Mouse (Mus musculus): ENCODE results near the gene Agap3. TPM values are rescaled to one million over a fixed set of nuclear protein-coding genes. Genes with fewer than 3 reads are reported as not detected.

Agap3 gene
- polyA plus RNA-seq, 1 experiment from 2014 or later = 24.6 TPM

GRCm38 (mm10) chr5:24443927-24444326 is 8.1 kb upstream of the Agap3 start:
- Histone ChIP-seq H3K9ac (ENCODE audit: low read depth, low read length) (peak overlapping the region; percentile 97), H3K4me1 (ENCODE audit: control insufficient read depth, insufficient read depth, low read length) (peaks cover 22% of the 10 kb centered on the region), H3K27ac (ENCODE audit: low read depth, low read length) (peak overlapping the region; percentile 94; the same call in 1 of the 2 replicates), H3K27me3 (ENCODE audit: control insufficient read depth, insufficient read depth, low read length) (no peaks in the 10 kb centered on the region), H3K9me3 (replicated peaks; ENCODE audit: control insufficient read depth, low read length) (no peaks in the 10 kb centered on the region), H3K4me3 (ENCODE audit: low read depth, low read length) (peak overlapping the region; percentile 89), H3K36me3 (ENCODE audit: control insufficient read depth, insufficient read depth, low read length) (peaks cover 25% of the 10 kb centered on the region), H3K4me2 (peak overlapping the region; percentile 85)
- 79% methylated on average over 12 of the region's 12 CpGs for WGBS (ENCODE audit: insufficient replicate concordance)
- no peak for ATAC-seq (replicated peaks; ENCODE audit: insufficient number of reproducible peaks, low FRiP score, low TSS enrichment)

DNA sequence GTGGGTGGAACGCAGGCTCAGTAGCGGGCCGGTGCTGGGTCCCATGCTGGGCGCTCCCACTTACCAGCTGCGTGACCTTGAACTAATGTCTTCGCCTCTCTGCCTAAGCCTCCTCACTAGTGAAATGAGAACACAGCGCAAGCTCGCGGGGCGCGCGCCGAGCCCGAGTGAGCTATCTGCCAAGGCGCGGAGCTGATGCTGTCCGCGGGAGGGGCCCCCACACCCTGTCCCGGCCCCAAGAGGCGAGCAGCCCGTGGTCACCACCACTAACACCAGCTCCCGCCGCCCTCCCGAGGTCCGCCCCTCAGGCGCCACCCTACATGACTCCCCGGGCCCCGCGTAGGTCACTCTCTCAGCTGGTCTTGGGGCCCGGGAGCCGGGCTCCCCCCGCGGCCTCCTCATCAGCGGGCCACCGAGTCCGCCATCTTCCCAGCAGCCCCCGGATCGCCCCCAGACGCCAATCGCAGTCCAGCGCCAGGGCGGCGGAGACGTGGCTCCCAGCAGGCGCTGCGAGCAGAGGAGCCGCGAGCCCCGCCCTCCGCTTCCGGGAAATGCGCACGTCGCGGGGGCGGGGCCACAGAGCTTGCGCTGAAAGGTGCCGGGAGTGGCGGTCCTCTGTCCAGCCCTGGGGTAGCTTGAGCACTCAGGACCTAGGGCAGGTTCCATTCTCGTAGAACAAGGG is 7.1 kb upstream of the Agap3 start, which contains the start of gene Fastk:
Gene Fastk (minus strand): TSS at position 542 of the 682 bp plus-strand sequence.
- H3K9me3 ChIP-seq (replicated peaks; ENCODE audit: control insufficient read depth, low read length) = no peaks in the 10 kb centered on the region
- peak; percentile 83 for ATAC-seq (replicated peaks; ENCODE audit: insufficient number of reproducible peaks, low FRiP score, low TSS enrichment)

DNA sequence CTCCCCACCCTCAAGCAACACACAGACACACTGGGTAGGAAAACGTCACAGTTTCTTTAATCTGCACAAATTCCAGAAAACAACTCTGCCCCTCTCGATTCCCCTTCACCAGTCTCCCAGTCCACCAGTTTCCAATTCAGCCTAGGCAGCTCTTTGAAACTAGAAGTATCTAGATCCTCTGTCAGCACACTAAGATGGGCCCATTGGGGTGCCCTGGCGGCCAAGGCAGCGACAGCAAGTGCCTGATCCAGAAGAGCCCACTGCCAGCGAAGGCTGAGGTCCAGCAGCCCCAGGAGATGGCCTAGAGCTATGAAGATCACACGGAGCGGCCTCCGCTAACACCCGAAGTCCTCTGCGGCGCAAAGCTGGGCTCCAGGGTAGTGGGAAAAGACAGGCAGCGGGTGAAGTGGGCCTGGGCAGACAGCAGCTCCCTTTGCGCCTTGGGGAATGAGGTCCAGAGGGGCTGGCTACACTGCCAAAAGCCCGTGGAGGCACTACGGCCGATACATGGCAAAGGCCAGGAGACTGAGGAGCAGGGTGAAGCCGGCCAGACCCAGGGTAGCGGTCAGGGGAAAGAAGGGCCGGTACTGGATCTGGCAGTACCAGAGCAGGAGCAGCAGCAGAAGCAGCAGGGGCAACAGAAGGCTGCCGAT is 6.4 kb upstream of the Agap3 start:
- Histone ChIP-seq H3K4me2 (peak overlapping the region; percentile 85), H3K27ac (ENCODE audit: low read depth, low read length) (peak overlapping the region; percentile 94), H3K36me3 (ENCODE audit: control insufficient read depth, insufficient read depth, low read length) (peaks cover 13% of the 10 kb centered on the region), H3K9me3 (replicated peaks; ENCODE audit: control insufficient read depth, low read length) (no peaks in the 10 kb centered on the region), H3K9ac (ENCODE audit: low read depth, low read length) (peak overlapping the region; percentile 97), H3K4me3 (ENCODE audit: low read depth, low read length) (peak overlapping the region; percentile 89), H3K27me3 (ENCODE audit: control insufficient read depth, insufficient read depth, low read length) (no peaks in the 10 kb centered on the region), H3K4me1 (ENCODE audit: control insufficient read depth, insufficient read depth, low read length) (peaks cover 22% of the 10 kb centered on the region)
- 54% methylated on average over 20 of the region's 20 CpGs for WGBS (ENCODE audit: insufficient replicate concordance)
- no peak for ATAC-seq (replicated peaks; ENCODE audit: insufficient number of reproducible peaks, low FRiP score, low TSS enrichment)

More for the DNA sequence above, 7.1 kb upstream of the Agap3 start, which contains the start of gene Fastk:
- peaks cover 22% of the 10 kb centered on the region for H3K4me1 ChIP-seq (ENCODE audit: control insufficient read depth, insufficient read depth, low read length)
- H3K27ac ChIP-seq (ENCODE audit: low read depth, low read length) = peak within 1 kb of the TSS; percentile 94
- peak within 1 kb of the TSS; percentile 85 for H3K4me2 ChIP-seq
- peak within 1 kb of the TSS; percentile 97 for H3K9ac ChIP-seq (ENCODE audit: low read depth, low read length)
- under 1% methylated on average over 60 of the region's 60 CpGs for WGBS (ENCODE audit: insufficient replicate concordance)
- H3K36me3 ChIP-seq (ENCODE audit: control insufficient read depth, insufficient read depth, low read length) = peaks cover 17% of the 10 kb centered on the region
- H3K27me3 ChIP-seq (ENCODE audit: control insufficient read depth, insufficient read depth, low read length) = no peaks in the 10 kb centered on the region
- peak within 1 kb of the TSS; percentile 89 for H3K4me3 ChIP-seq (ENCODE audit: low read depth, low read length)

DNA sequence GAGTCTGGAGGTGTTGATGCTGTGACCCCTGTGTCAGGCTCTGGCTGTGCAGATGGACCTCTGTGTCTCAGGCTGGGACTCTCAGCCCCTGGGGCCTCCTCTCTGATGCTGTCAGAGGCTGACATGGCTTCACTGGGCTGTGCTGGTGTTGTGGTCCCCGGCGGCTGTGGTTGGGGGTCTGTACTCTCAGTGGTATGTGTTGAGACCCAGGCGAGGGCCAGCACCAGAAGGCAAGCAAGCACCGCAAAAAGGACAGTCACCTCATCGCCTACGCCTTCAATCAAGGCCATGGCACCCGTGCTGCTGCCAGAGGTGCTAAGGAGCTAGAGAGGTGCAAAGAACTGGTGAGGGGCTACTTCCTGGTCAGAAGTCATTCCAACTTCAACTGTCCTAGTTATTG is 5.3 kb upstream of the Agap3 start:
- H3K27ac ChIP-seq (ENCODE audit: low read depth, low read length) = no peak overlapping the region
- peak overlapping the region; percentile 83; the same call in 1 of the 2 replicates for H3K4me2 ChIP-seq
- H3K9me3 ChIP-seq (replicated peaks; ENCODE audit: control insufficient read depth, low read length) = no peaks in the 10 kb centered on the region
- no peak for ATAC-seq (replicated peaks; ENCODE audit: insufficient number of reproducible peaks, low FRiP score, low TSS enrichment)
- peaks cover 6% of the 10 kb centered on the region for H3K36me3 ChIP-seq (ENCODE audit: control insufficient read depth, insufficient read depth, low read length)
- H3K27me3 ChIP-seq (ENCODE audit: control insufficient read depth, insufficient read depth, low read length) = no peaks in the 10 kb centered on the region
- WGBS (ENCODE audit: insufficient replicate concordance) = 89% methylated on average over 7 of the region's 7 CpGs
- H3K9ac ChIP-seq (ENCODE audit: low read depth, low read length) = no peak overlapping the region
- H3K4me3 ChIP-seq (ENCODE audit: low read depth, low read length) = no peak overlapping the region
- peaks cover 27% of the 10 kb centered on the region for H3K4me1 ChIP-seq (ENCODE audit: control insufficient read depth, insufficient read depth, low read length)

GRCm38 (mm10) chr5:24447624-24448298 is 4.2 kb upstream of the Agap3 start, which contains the start of gene Tmub1:
Gene Tmub1, minus strand, starts transcription at chr5:24447854.
- 3% methylated on average over 34 of the region's 34 CpGs for WGBS (ENCODE audit: insufficient replicate concordance)

DNA sequence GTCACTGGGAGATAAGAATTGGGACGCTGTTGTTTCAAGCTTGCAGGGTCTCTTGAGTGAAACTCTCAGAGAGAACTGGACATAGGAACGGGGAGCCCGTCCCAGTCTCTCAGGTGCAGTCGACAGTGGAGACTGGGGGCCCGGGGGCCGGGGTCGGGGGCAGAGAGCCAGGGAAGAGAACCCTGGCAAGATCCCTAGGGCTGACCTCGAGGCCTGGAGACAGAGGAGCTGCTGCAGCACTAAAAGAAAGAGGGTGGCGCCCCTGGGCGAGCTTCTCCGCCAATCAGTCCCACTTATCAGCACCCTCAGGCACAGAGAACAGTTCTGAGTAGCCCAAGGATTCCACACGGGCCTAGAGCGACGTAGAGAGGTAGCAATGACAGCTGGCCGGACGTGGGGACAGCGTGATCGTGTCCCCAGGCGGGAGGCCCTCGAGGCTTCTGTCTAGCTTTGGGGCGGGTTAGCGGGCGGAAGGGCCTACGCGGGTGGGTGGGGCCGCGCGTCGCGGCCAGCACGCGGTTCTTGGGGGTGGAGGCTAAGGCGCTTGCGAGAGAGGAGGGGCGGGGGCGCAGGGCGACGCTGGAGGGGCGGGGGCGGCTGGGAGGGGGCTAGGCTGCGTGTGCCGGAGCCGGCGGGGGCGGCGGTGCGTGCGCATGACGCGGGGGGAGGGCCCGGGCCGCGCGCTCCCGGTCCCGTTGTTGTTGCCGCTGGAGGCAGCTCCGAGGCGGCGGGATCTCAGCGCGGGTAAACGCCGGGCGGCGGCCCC is 530 bp upstream of the Agap3 start:
- H3K27me3 ChIP-seq (ENCODE audit: control insufficient read depth, insufficient read depth, low read length) = no peaks in the 10 kb centered on the region
- ATAC-seq (replicated peaks; ENCODE audit: insufficient number of reproducible peaks, low FRiP score, low TSS enrichment) = peak; percentile 76
- 1% methylated on average over 42 of the region's 66 CpGs for WGBS (ENCODE audit: insufficient replicate concordance)
- H3K4me2 ChIP-seq = peak overlapping the region; percentile 79
- H3K9ac ChIP-seq (ENCODE audit: low read depth, low read length) = peak overlapping the region; percentile 88
- H3K4me3 ChIP-seq (ENCODE audit: low read depth, low read length) = peak overlapping the region; percentile 86
- no peaks in the 10 kb centered on the region for H3K9me3 ChIP-seq (replicated peaks; ENCODE audit: control insufficient read depth, low read length)
- H3K36me3 ChIP-seq (ENCODE audit: control insufficient read depth, insufficient read depth, low read length) = no peaks in the 10 kb centered on the region
- peaks cover 44% of the 10 kb centered on the region for H3K4me1 ChIP-seq (ENCODE audit: control insufficient read depth, insufficient read depth, low read length)
- peak overlapping the region; percentile 89 for H3K27ac ChIP-seq (ENCODE audit: low read depth, low read length)

More at GRCm38 (mm10) chr5:24447624-24448298, 4.2 kb upstream of the Agap3 start, which contains the start of gene Tmub1:
- Histone ChIP-seq H3K4me3 (ENCODE audit: low read depth, low read length) (peak within 1 kb of the TSS; percentile 68), H3K4me2 (peak within 1 kb of the TSS; percentile 83), H3K27me3 (ENCODE audit: control insufficient read depth, insufficient read depth, low read length) (no peaks in the 10 kb centered on the region), H3K27ac (ENCODE audit: low read depth, low read length) (peak within 1 kb of the TSS; percentile 72), H3K36me3 (ENCODE audit: control insufficient read depth, insufficient read depth, low read length) (0 out of 2 replicates have a peak, but pooled peaks cover 2% of the 10 kb centered on the region), H3K9ac (ENCODE audit: low read depth, low read length) (peak within 1 kb of the TSS; percentile 74), H3K9me3 (replicated peaks; ENCODE audit: control insufficient read depth, low read length) (no peaks in the 10 kb centered on the region), H3K4me1 (ENCODE audit: control insufficient read depth, insufficient read depth, low read length) (peaks cover 27% of the 10 kb centered on the region)
- peak; percentile 64 for ATAC-seq (replicated peaks; ENCODE audit: insufficient number of reproducible peaks, low FRiP score, low TSS enrichment)

DNA sequence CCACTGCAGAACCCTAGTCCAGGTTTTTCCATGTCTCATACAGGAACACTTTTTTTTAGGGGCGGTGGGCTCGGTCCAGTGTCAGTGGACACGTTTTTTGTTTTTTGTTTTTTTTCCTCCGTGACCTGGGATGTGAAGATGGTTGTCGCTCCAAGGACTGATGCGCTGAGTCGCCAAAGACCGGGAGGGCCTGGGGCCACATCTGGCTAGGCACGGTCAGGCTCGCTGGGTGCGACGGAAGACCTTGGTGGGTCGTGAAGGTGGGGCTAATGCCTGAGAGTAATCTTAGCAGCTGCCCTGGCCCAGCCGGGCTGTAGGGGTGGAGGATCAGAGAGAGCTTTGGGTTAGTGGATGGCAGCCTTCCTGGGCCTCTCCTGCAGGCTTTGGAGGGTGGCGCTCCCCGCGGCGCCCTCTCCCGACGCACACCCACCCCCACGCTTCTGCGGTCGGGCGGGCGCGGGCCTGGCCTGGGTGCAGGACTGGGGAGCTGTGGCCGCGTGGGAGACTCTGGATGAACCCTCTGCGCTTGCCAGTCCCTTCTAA is 785 bp downstream of the Agap3 start:
- peak overlapping the region; percentile 79 for H3K4me2 ChIP-seq
- H3K27me3 ChIP-seq (ENCODE audit: control insufficient read depth, insufficient read depth, low read length) = no peaks in the 10 kb centered on the region
- H3K9me3 ChIP-seq (replicated peaks; ENCODE audit: control insufficient read depth, low read length) = no peaks in the 10 kb centered on the region
- H3K27ac ChIP-seq (ENCODE audit: low read depth, low read length) = peak overlapping the region; percentile 89
- under 1% methylated on average over 29 of the region's 29 CpGs for WGBS (ENCODE audit: insufficient replicate concordance)
- peak overlapping the region; percentile 86 for H3K4me3 ChIP-seq (ENCODE audit: low read depth, low read length)
- H3K9ac ChIP-seq (ENCODE audit: low read depth, low read length) = peak overlapping the region; percentile 88
- ATAC-seq (replicated peaks; ENCODE audit: insufficient number of reproducible peaks, low FRiP score, low TSS enrichment) = 0 out of 2 replicates have a peak, but pooled peaks have one; percentile 5
- peaks cover 41% of the 10 kb centered on the region for H3K4me1 ChIP-seq (ENCODE audit: control insufficient read depth, insufficient read depth, low read length)
- H3K36me3 ChIP-seq (ENCODE audit: control insufficient read depth, insufficient read depth, low read length) = no peaks in the 10 kb centered on the region

All from heart, embryonic 11.5 days (tissue).